Mouse (Mus musculus) testis, adult 2 months (tissue): ENCODE data around the gene Flrt1.

Experiments
- CTCF ChIP-seq: fragments of 200-500 bp; IDR thresholded peaks from 2 replicates; pipeline ENCODE4 v1.5.1; 2012; ENCODE audit warnings: low read depth, mild to moderate bottlenecking, inconsistent platforms, low read length, moderate library complexity; ENCODE audit not compliant: control insufficient read depth, insufficient read depth, insufficient replicate concordance
- POLR2A ChIP-seq: fragments of 200-500 bp; IDR thresholded peaks from 2 replicates; pipeline ENCODE4 v1.6.1; 2012; ENCODE audit warnings: low read depth, mild to moderate bottlenecking, inconsistent platforms, low read length, moderate library complexity; ENCODE audit not compliant: control insufficient read depth

DNA sequence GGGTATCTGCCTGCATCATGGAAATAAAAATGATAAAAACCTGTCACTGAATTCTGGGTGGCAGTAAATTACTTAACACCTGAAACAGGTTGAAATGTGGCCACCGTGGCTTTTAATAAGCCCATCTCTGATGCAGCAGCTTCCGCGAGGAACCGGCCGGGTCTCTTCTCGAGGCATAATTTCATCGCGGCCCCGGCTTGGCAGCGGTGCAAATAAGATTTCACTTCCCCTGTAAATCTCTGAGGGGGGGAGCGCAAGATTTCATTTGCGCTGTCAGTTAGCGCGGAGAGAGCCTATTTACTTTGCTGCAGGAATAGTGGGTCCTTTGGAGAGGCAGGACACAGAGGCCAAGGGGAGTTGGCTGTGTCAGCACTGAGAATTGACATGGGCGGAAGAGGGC is 20.8 kb downstream of the Flrt1 start:
- TF ChIP-seq POLR2A (no peak), CTCF (no peak)
